In genomic region chr6:39747094-39747493, GRCm38 (mm10) we compare ENCODE assay signal across 25 mouse cellular contexts. TPM values are rescaled to one million over a fixed set of nuclear protein-coding genes. Genes with fewer than 3 reads are reported as not detected.
DNase-seq lines count a peak whose midpoint lies in the region; ATAC-seq and TF ChIP-seq lines count a peak whose summit lies in the region.
"Had no signal": no experiment of that assay in that cellular context is flagged by ENCODE, and none has a peak within 500 bp of the region (broad histone marks: within the 10 kb centered on the region; RNA-seq: fewer than 3 reads in every experiment).

No protein-coding gene starts in this region.

- TF ChIP-seq POLR2A in thymus, adult 2 months (IDR thresholded peaks at IDR 0.05; ENCODE audit: control insufficient read depth, extremely low read depth, insufficient read depth, low read length, poor library complexity) = no peak

- H3K4me3 ChIP-seq in midbrain, embryonic 11.5 days (ENCODE audit: low read depth, low read length) = no peak overlapping the region
- no peak overlapping the region for H3K4me3 ChIP-seq in midbrain, embryonic 10.5 days
- H3K4me3 ChIP-seq in forebrain, postnatal 0 days (ENCODE audit: low read depth, low read length) = no peak overlapping the region
- H3K4me3 ChIP-seq in thymus, adult 2 months (ENCODE audit: control insufficient read depth, insufficient read depth, low read length) = no peak overlapping the region
- H3K4me3 ChIP-seq: embryonic facial prominence, embryonic 10.5 days; gastrocnemius, adult 2 months; limb, embryonic 13.5 days; liver, embryonic 13.5 days had no signal

- H3K27me3 ChIP-seq in midbrain, embryonic 11.5 days (ENCODE audit: control insufficient read depth, insufficient read depth, low read length) = no peaks in the 10 kb centered on the region
- no peaks in the 10 kb centered on the region for H3K27me3 ChIP-seq in midbrain, embryonic 10.5 days (ENCODE audit: low read depth, poor library complexity, severe bottlenecking)
- H3K27me3 ChIP-seq in forebrain, postnatal 0 days (ENCODE audit: insufficient read depth, low read length) = no peaks in the 10 kb centered on the region
- no peaks in the 10 kb centered on the region for H3K27me3 ChIP-seq in thymus, adult 2 months (ENCODE audit: control insufficient read depth, insufficient read depth, low read length)
- H3K27me3 ChIP-seq: limb, embryonic 13.5 days; liver, embryonic 13.5 days had no signal

- 38% methylated on average over 1 of the region's 1 CpGs for WGBS in midbrain, embryonic 11.5 days
- 52% methylated on average over 1 of the region's 1 CpGs for WGBS in midbrain, embryonic 10.5 days
- 3% methylated on average over 1 of the region's 1 CpGs for WGBS in forebrain, postnatal 0 days
- 97% methylated on average over 1 of the region's 1 CpGs for WGBS in thymus, adult 2 months

- H3K27ac ChIP-seq in midbrain, embryonic 11.5 days (ENCODE audit: low read depth, low read length) = no peak overlapping the region
- H3K27ac ChIP-seq in midbrain, embryonic 10.5 days (replicated peaks) = no peak overlapping the region
- no peak overlapping the region for H3K27ac ChIP-seq in forebrain, postnatal 0 days (ENCODE audit: low read depth, low read length)
- no peak overlapping the region for H3K27ac ChIP-seq in thymus, adult 2 months (ENCODE audit: control insufficient read depth, insufficient read depth, low read length)
- H3K27ac ChIP-seq: embryonic facial prominence, embryonic 10.5 days; gastrocnemius, adult 2 months; limb, embryonic 13.5 days; liver, embryonic 13.5 days had no signal

- no peak for ATAC-seq in midbrain, embryonic 11.5 days (ENCODE audit: low FRiP score)
- peak; percentile 55; the same call in 1 of the 2 replicates for ATAC-seq in forebrain, postnatal 0 days
- ATAC-seq: inflammation-experienced regulatory T-cells, adult 6 months; Patski had no signal

- no peaks in the 10 kb centered on the region for H3K9me3 ChIP-seq in midbrain, embryonic 11.5 days (ENCODE audit: control insufficient read depth, low read length)
- H3K9me3 ChIP-seq in midbrain, embryonic 10.5 days (replicated peaks) = no peaks in the 10 kb centered on the region
- no peaks in the 10 kb centered on the region for H3K9me3 ChIP-seq in forebrain, postnatal 0 days (ENCODE audit: low read length)
- H3K9me3 ChIP-seq: embryonic facial prominence, embryonic 10.5 days; limb, embryonic 13.5 days; liver, embryonic 13.5 days had no signal

- H3K36me3 ChIP-seq in midbrain, embryonic 11.5 days (ENCODE audit: control insufficient read depth, insufficient read depth, low read length) = no peaks in the 10 kb centered on the region
- H3K36me3 ChIP-seq in midbrain, embryonic 10.5 days = no peaks in the 10 kb centered on the region
- no peaks in the 10 kb centered on the region for H3K36me3 ChIP-seq in forebrain, postnatal 0 days (ENCODE audit: insufficient read depth)
- no peaks in the 10 kb centered on the region for H3K36me3 ChIP-seq in thymus, adult 2 months (ENCODE audit: control insufficient read depth, insufficient read depth, low read length)
- H3K36me3 ChIP-seq: embryonic facial prominence, embryonic 10.5 days; limb, embryonic 13.5 days; liver, embryonic 13.5 days had no signal

- H3K4me1 ChIP-seq in midbrain, embryonic 11.5 days (ENCODE audit: control insufficient read depth, insufficient read depth, low read length) = no peaks in the 10 kb centered on the region
- 0 out of 2 replicates have a peak, but pooled peaks cover 5% of the 10 kb centered on the region for H3K4me1 ChIP-seq in midbrain, embryonic 10.5 days
- H3K4me1 ChIP-seq in forebrain, postnatal 0 days (ENCODE audit: insufficient read depth) = no peaks in the 10 kb centered on the region
- no peaks in the 10 kb centered on the region for H3K4me1 ChIP-seq in thymus, adult 2 months (replicated peaks; ENCODE audit: control insufficient read depth, insufficient read depth, low read length)
- H3K4me1 ChIP-seq: embryonic facial prominence, embryonic 10.5 days; limb, embryonic 13.5 days; liver, embryonic 13.5 days had no signal

- TF ChIP-seq CTCF in forebrain, postnatal 0 days (IDR thresholded peaks at IDR 0.05; ENCODE audit: low read depth) = no peak
- no peak for TF ChIP-seq CTCF in thymus, adult 2 months (IDR thresholded peaks at IDR 0.05; ENCODE audit: borderline replicate concordance, control insufficient read depth, extremely low read depth, insufficient read depth, low read length, poor library complexity)

- H3K9ac ChIP-seq in midbrain, embryonic 11.5 days (ENCODE audit: low read length) = no peak overlapping the region
- no peak overlapping the region for H3K9ac ChIP-seq in forebrain, postnatal 0 days
- H3K9ac ChIP-seq: limb, embryonic 13.5 days; liver, embryonic 13.5 days; lung, embryonic 14.5 days had no signal

- DNase-seq in embryo, embryonic 10.5 days (ENCODE audit: low spot score) = peak; percentile 25
- no peak for DNase-seq in embryo, embryonic 9.5 days (ENCODE audit: extremely low spot score)
- peak; percentile 82 for DNase-seq in midbrain, embryonic 11.5 days (ENCODE audit: low spot score, missing footprints)
- no peak for DNase-seq in midbrain, embryonic 10.5 days (ENCODE audit: low spot score)
- no peak for DNase-seq in forebrain, postnatal 0 days
- peak; percentile 44 for DNase-seq in retina, embryonic 14.5 days (ENCODE audit: low spot score)
- DNase-seq in heart, adult 11 months = no peak
- no peak for DNase-seq in thymus, adult 2 months
- DNase-seq: adrenal gland, postnatal 10 days; cerebellum, adult 11-12 months; cerebellum, postnatal 14 days; gastrocnemius, adult 2 months; heart, postnatal 10 days; kidney, adult 8-10 months; kidney, postnatal 25 days; liver, embryonic 13.5 days; lung, embryonic 14.5 days; lung, postnatal 36 days; right cerebral cortex, postnatal 14 days; spleen, adult 18-20 months had no signal

- H3K4me2 ChIP-seq in midbrain, embryonic 11.5 days = no peak overlapping the region
- no peak overlapping the region for H3K4me2 ChIP-seq in forebrain, postnatal 0 days (ENCODE audit: low read depth)
- H3K4me2 ChIP-seq: heart, embryonic 11.5 days; limb, embryonic 13.5 days; liver, embryonic 13.5 days; lung, embryonic 14.5 days had no signal

RNA-seq across cellular contexts. Expression of gene Braf, which starts 21.8 kb away (rescaled TPM):
- polyA plus RNA-seq in midbrain, embryonic 11.5 days (2014; fragmentation: Nextera tagmentation; extraction: Ambion mirVana) = 20.4 and 22.7 TPM in 2 replicates
- polyA plus RNA-seq in midbrain, embryonic 10.5 days (2016; fragmentation: Nextera tagmentation; extraction: Ambion mirVana) = 17.9 and 19.0 TPM in 2 replicates
- 31.1 and 42.4 TPM in 2 replicates for total RNA-seq in forebrain, postnatal 0 days (2014; rRNA removed)
- 6.5 and 12.9 TPM in 2 replicates for polyA plus RNA-seq in forebrain, postnatal 0 days (2015; fragmentation: Nextera tagmentation; extraction: Ambion mirVana)
- 12.3 and 15.5 TPM in 2 replicates for polyA plus RNA-seq in thymus, adult 2 months (2012; rRNA removed)

Comparison
In these comparisons a context has a peak if more than half of its experiments do, and no peak if none do; other contexts are left out.
1. DNase-seq: peak in embryo, embryonic 10.5 days (single experiment), midbrain, embryonic 11.5 days (single experiment) and retina, embryonic 14.5 days (single experiment); none in embryo, embryonic 9.5 days (single experiment), midbrain, embryonic 10.5 days (single experiment), forebrain, postnatal 0 days (single experiment), heart, adult 11 months (single experiment) and thymus, adult 2 months (single experiment).